Mouse (Mus musculus): Measurements from ENCODE around the gene D2hgdh. TPM values are rescaled to one million over a fixed set of nuclear protein-coding genes. Genes with fewer than 3 reads are reported as not detected.

Gene D2hgdh
- polyA plus RNA-seq (2015; fragmentation: Nextera tagmentation; extraction: Ambion mirVana), result 17.3 and 18.4 TPM in 2 replicates

DNA sequence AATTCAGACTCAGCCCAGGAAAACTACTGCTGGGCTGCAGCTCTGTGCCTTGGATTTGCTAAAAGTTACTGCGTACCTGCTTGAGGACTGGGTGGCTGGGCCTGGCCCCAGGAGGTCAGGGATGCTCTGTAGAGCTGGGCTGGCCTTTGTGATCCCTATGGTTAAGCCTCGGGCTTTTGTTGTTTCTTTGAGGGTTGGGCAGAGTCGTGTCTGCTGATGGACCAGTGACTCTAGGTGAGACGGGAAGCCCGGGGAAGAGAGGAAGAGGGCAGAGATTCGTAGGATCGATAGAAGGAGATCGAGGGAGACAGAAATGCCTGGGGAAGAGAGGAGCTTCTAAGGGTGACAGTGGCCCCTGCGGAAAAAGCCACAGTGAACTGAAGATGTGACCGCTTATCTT, at the start of gene D2hgdh:
D2hgdh (plus strand) TSS at position 301 of the 400 bp plus-strand sequence.
- Histone ChIP-seq H3K9me3 (no peaks in the 10 kb centered on the region), H3K4me1 (peaks cover 14% of the 10 kb centered on the region), H3K4me2 (replicated peaks) (peak within 1 kb of the TSS; percentile 76), H3K27ac (peak within 1 kb of the TSS; percentile 94), H3K9ac (peak within 1 kb of the TSS; percentile 69), H3K27me3 (no peaks in the 10 kb centered on the region), H3K4me3 (peak within 1 kb of the TSS; percentile 53), H3K36me3 (peaks cover 25% of the 10 kb centered on the region)
- 7% methylated on average over 10 of the region's 10 CpGs for WGBS
- ATAC-seq (ENCODE audit: low FRiP score, low read depth), result no peak

DNA sequence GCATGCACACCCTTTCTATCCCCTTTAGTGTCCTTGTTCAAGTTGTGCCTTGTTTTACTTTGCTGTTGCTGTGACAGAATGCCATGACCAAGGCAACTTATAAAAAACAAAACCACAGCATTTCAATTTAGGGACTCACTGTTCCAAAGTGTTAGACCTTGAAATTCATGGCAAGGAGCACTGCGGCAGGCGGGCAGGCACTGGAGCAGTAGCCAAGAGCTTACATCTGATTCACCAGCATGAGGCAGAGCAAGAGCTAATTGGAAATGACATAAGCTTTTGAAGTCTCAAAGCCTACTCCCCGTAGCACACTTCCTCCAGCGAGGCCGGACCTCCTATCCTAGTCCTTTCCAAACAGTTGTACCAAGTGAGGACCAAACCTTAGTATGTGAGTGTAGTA, 48.0 kb upstream of the D2hgdh start:
- no peak for ATAC-seq (ENCODE audit: low FRiP score, low read depth)
- H3K27ac ChIP-seq, result no peak overlapping the region

DNA sequence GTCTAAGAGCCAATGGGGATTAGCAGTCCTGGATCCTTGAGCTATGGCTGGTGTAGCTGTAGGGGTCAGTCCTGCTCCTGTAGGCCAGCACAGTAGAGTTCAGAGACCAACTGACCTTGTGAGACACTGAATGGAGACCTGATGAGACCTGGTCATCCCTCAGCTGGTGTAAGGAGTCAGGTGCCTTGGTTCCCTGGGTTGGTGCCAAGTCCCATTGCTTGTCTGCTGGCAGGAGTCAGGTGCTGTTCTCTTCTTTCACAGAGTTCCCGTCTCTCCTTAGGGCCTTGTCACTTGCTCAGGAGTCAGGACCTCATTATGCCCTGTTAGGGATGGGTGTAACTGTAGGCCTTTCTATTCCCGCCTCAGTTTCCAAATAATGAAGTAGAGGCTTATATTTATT, 37.8 kb upstream of the D2hgdh start:
- Histone ChIP-seq H3K4me2 (replicated peaks) (no peak overlapping the region), H3K4me1 (no peaks in the 10 kb centered on the region), H3K36me3 (peaks cover 98% of the 10 kb centered on the region), H3K9ac (no peak overlapping the region), H3K27me3 (no peaks in the 10 kb centered on the region), H3K27ac (no peak overlapping the region), H3K9me3 (no peaks in the 10 kb centered on the region), H3K4me3 (no peak overlapping the region)
- 82% methylated on average over 2 of the region's 2 CpGs for WGBS
- ATAC-seq (ENCODE audit: low FRiP score, low read depth), result no peak

More for the DNA sequence above, 48.0 kb upstream of the D2hgdh start:
- Histone ChIP-seq H3K27me3 (no peaks in the 10 kb centered on the region), H3K9me3 (no peaks in the 10 kb centered on the region), H3K4me2 (replicated peaks) (no peak overlapping the region), H3K36me3 (peaks cover 85% of the 10 kb centered on the region), H3K4me3 (no peak overlapping the region), H3K9ac (no peak overlapping the region), H3K4me1 (no peaks in the 10 kb centered on the region)
- WGBS, result 96% methylated on average over 5 of the region's 5 CpGs

DNA sequence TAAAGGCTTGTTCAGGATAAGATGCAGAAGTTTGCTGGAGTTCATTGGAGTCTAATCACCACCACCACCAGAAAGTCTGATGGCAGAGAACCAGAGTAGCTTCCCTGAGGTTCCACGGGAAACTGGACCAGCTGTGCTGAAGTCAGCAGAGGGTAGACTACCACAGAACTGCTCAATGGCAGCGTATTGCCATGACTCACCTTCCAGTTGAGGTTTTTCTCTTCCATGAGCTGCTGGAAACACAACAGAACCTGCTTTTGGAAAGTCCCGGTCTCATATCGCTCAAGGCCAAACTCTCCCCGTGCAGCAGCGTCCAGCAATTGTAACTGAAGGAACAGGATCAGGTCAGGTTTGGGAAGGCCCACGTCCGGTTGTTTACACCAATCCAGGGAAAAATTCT, 30.2 kb upstream of the D2hgdh start:
- Histone ChIP-seq H3K4me3 (no peak overlapping the region), H3K9ac (no peak overlapping the region), H3K9me3 (no peaks in the 10 kb centered on the region), H3K27ac (no peak overlapping the region), H3K36me3 (peaks cover 90% of the 10 kb centered on the region), H3K4me1 (no peaks in the 10 kb centered on the region; the same call in 1 of the 2 replicates), H3K27me3 (no peaks in the 10 kb centered on the region), H3K4me2 (replicated peaks) (no peak overlapping the region)
- ATAC-seq (ENCODE audit: low FRiP score, low read depth), result no peak
- 94% methylated on average over 8 of the region's 8 CpGs for WGBS

DNA sequence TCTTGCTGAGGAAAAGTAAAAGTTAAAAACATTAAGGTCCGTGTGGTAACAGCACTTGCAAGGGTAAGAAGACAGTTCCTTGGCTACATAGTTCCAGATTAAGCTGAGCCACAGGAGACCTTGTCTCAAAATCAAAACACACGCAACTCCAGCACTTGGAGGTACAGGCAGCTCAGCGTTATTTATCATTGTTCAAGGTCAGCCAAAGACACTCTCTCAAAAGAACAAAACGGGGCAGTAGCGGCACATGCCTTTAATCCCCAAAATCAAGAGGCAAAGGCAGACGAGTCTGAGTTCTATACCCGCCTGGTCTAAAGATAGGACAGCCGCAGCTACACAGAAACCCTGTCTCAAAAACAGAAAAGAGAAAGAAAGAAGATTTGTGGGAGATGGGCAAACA, 28.8 kb upstream of the D2hgdh start:
- no peaks in the 10 kb centered on the region for H3K27me3 ChIP-seq
- H3K36me3 ChIP-seq, result peaks cover 88% of the 10 kb centered on the region
- no peak overlapping the region for H3K4me2 ChIP-seq (replicated peaks)
- no peaks in the 10 kb centered on the region for H3K9me3 ChIP-seq
- no peak for ATAC-seq (ENCODE audit: low FRiP score, low read depth)
- H3K27ac ChIP-seq, result no peak overlapping the region
- H3K4me3 ChIP-seq, result no peak overlapping the region
- H3K4me1 ChIP-seq, result peaks cover 4% of the 10 kb centered on the region
- WGBS, result 86% methylated on average over 8 of the region's 8 CpGs
- H3K9ac ChIP-seq, result no peak overlapping the region

DNA sequence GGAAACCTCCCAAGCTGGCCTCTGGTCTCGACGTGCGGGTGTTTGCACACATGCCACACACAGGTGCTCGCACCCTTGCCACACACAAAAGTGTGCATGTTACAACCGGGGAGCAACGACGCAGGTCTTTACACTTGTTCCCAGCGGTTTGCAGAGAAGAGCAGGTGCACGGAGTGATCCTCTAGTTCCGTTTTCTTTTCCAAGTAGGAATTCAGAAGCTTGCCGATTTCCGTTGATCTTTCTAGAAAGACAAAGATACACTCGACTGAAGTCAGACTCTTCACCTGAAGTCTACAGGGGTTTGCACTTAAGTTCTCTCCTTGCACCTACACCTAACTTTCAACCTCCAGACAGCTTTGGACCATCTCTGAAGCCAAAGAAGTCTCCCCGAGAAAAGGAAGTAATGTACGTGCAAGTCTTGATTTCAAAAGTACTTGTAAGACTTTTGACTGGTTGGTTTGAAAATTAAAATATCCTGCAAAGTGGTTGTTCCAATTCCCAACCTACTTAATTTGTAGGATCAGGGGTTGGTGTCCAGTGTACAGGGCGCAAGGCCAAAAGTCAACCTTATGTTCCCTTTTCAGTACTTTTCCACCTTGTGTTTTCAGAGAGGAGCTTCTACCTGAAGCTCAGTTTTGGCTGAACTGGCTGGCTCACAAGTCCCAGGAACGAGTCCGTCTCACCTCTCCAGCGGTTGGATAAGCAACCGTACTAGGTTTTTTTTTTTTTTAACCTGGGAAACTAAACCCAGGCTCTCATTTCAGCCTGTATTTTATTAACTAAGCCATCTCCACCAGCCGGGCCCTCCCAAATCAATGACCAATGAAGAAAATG, 23.8 kb upstream of the D2hgdh start:
- Histone ChIP-seq H3K36me3 (peaks cover 40% of the 10 kb centered on the region), H3K9me3 (no peaks in the 10 kb centered on the region), H3K4me3 (peak overlapping the region; percentile 77), H3K27me3 (no peaks in the 10 kb centered on the region), H3K9ac (peak overlapping the region; percentile 83), H3K27ac (peak overlapping the region; percentile 81; the same call in 1 of the 2 replicates), H3K4me1 (peaks cover 38% of the 10 kb centered on the region), H3K4me2 (replicated peaks) (peak overlapping the region; percentile 89)
- ATAC-seq (ENCODE audit: low FRiP score, low read depth), result no peak
- 74% methylated on average over 21 of the region's 21 CpGs for WGBS

DNA sequence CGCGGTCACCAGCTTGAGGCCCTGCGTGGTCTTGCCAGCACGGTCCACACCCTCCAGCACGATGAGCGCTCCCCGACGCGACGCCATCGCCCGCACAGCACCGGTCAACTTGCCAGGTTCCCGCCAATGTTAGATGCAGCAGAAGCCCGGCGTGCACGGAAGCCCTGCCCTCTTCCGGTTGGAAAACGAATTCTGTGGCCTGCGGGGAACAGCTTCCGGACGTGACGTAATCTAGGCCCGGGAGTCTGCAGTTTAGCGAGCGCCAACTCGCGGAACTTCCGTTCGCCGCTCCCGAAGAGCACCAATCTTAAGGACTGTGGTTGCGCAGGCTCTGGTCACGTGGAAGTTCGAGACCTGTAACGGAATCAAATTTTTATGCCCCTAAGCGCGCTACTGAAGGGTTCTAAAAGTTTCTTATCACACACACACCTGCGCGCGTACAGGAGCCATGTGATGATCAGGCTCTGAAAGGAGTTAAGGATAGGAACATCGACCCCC, 22.9 kb upstream of the D2hgdh start, which contains the start of gene Dtymk:
Dtymk (minus strand) TSS at position 194 of the 498 bp plus-strand sequence.
- no peaks in the 10 kb centered on the region for H3K9me3 ChIP-seq
- peak within 1 kb of the TSS; percentile 77 for H3K4me3 ChIP-seq
- H3K36me3 ChIP-seq, result peaks cover 46% of the 10 kb centered on the region
- ATAC-seq (ENCODE audit: low FRiP score, low read depth), result peak; percentile 73
- H3K9ac ChIP-seq, result peak within 1 kb of the TSS; percentile 83
- WGBS, result under 1% methylated on average over 42 of the region's 42 CpGs
- peaks cover 40% of the 10 kb centered on the region for H3K4me1 ChIP-seq
- H3K27ac ChIP-seq, result peak within 1 kb of the TSS; percentile 81
- H3K27me3 ChIP-seq, result no peaks in the 10 kb centered on the region
- peak within 1 kb of the TSS; percentile 89 for H3K4me2 ChIP-seq (replicated peaks)

DNA sequence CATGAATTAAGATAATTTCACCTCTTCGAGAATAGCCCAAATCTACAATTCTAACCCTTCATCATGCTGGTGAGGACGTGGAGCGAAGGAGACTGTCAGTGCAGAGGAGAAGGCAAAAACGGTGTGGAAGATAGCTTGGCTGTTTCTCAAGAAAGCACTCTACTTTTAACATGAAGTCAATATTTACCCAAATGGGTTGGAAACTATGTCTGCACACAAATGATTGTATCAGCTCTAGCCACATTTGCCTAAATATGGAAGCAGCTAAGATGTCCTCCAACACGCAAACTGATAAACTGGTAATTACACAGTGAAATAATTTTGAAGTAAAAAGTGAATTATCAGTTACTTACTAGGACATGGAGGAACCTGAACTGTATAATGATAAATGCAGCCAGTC, 21.9 kb upstream of the D2hgdh start:
- WGBS, result 87% methylated on average over 5 of the region's 5 CpGs
- peaks cover 47% of the 10 kb centered on the region for H3K36me3 ChIP-seq
- H3K27me3 ChIP-seq, result no peaks in the 10 kb centered on the region
- H3K9ac ChIP-seq, result no peak overlapping the region; the same call in 1 of the 2 replicates
- peak overlapping the region; percentile 89 for H3K4me2 ChIP-seq (replicated peaks)
- H3K4me1 ChIP-seq, result peaks cover 40% of the 10 kb centered on the region
- ATAC-seq (ENCODE audit: low FRiP score, low read depth), result no peak
- peak overlapping the region; percentile 81; the same call in 1 of the 2 replicates for H3K27ac ChIP-seq
- peak overlapping the region; percentile 77 for H3K4me3 ChIP-seq
- no peaks in the 10 kb centered on the region for H3K9me3 ChIP-seq

DNA sequence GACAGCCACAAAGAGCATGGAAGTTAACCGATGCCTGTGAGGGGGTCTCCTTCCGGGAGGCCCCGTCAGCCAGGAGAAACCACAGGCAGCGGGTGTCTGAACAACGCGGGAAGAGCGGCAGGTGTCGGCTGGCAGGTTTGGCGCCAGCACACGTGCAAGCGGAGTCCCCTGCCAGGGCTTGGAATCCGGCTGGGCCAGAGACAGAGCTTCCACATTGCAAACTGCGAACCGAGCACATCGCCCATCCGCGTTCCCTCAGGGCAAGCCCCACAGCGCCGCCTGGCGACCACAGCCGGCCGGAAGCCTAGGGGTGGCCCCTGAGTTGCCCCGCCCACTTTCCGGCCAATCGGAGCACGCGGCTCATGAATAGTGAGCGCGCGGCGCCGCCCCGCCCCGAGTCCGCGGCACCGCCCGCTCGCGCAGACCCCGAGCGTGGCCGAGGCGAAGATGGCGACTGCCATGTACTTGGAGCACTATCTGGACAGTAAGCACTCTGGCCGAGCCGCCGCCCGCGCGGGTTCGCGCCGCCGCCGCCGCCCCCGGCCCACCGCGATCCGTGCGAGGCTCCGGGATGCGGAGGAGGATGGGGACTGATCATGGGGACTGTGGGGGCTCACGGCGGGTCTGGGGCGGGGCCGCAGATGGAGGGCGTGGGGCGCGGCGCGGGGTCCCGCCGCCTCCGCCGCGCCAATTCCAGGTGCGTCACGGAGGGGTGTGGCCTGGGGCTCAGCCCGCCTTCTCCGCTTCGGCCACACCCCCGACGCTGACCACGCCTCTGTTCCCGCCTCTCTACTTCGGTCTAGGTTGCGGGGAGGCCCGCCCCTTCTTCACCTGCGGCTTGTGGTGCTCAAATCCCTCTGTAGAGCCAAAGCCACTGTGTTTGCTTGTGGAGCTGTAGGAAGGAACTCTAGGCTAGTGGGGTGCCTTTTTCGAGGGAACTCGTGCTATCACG, 20.9 kb upstream of the D2hgdh start, which contains the start of gene Ing5:
Ing5 (plus strand) TSS at position 410 of the 952 bp plus-strand sequence.
- H3K9ac ChIP-seq, result peak within 1 kb of the TSS; percentile 84
- peak within 1 kb of the TSS; percentile 94 for H3K27ac ChIP-seq
- peaks cover 47% of the 10 kb centered on the region for H3K36me3 ChIP-seq
- H3K4me1 ChIP-seq, result peaks cover 40% of the 10 kb centered on the region
- peak; percentile 92 for ATAC-seq (ENCODE audit: low FRiP score, low read depth)
- no peaks in the 10 kb centered on the region for H3K9me3 ChIP-seq
- peak within 1 kb of the TSS; percentile 89 for H3K4me2 ChIP-seq (replicated peaks)
- peak within 1 kb of the TSS; percentile 77 for H3K4me3 ChIP-seq
- under 1% methylated on average over 94 of the region's 94 CpGs for WGBS
- no peaks in the 10 kb centered on the region for H3K27me3 ChIP-seq

DNA sequence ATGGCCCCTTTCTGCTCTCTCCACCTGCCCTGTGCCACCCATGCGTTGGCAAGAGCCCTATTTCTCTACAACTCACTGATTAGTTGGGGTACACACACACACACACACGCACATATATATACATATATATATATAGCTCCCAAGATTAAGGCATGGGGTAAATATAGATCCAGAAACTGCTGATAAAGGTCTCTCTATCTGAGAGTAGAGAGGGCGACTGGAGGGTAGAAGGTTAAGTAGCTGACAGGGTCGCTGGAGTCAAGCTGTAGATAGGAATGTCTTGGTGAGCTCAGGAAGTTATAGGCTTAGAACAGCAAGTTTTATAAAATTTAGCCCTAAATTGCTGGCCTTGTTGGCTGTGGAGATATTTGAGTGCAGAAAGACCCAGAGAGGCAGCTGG, 19.9 kb upstream of the D2hgdh start:
- H3K27me3 ChIP-seq, result no peaks in the 10 kb centered on the region
- peaks cover 40% of the 10 kb centered on the region for H3K4me1 ChIP-seq
- H3K36me3 ChIP-seq, result peaks cover 45% of the 10 kb centered on the region
- peak overlapping the region; percentile 89 for H3K4me2 ChIP-seq (replicated peaks)
- no peaks in the 10 kb centered on the region for H3K9me3 ChIP-seq
- H3K9ac ChIP-seq, result no peak overlapping the region
- H3K4me3 ChIP-seq, result peak overlapping the region; percentile 77
- H3K27ac ChIP-seq, result no peak overlapping the region
- 85% methylated on average over 4 of the region's 4 CpGs for WGBS
- no peak for ATAC-seq (ENCODE audit: low FRiP score, low read depth)

DNA sequence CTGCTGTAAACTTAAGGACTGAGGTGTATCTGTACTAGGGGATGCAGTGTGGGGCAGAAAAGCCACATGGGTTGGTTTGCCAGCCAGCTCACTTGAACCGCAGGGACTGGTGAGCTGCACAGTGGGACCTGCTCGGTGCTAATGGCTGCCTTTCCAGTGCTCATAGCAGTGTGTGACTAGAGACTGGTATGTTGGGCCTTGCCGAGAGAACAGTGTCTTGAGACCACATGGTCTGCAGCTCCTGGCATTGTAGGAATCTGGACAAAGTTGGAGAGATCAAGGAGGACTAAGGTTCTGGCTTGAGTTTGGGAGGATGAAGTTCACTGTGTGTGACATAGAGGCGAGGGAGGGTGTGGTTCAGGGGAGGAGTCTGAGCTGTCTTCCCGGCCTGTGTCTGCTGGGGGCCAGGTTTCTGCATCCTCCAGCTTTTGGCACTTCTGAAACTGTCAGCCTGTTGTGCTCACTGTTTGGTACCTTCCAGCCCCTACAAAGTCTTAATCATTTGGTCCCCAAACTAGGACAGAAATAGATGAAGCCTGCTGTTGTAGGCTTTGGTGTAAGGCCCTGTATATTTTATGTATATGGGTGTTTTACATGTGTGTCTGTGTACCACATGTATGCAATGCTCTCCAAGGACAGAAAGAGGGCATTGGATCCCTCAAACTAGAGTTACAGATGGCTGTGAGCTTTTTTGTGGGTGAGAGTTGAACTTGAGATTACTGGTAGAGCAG, 19.3 kb upstream of the D2hgdh start:
- Histone ChIP-seq H3K4me3 (peak overlapping the region; percentile 77), H3K27ac (no peak overlapping the region), H3K4me2 (replicated peaks) (peak overlapping the region; percentile 89), H3K27me3 (no peaks in the 10 kb centered on the region), H3K4me1 (peaks cover 40% of the 10 kb centered on the region), H3K36me3 (peaks cover 45% of the 10 kb centered on the region), H3K9me3 (no peaks in the 10 kb centered on the region), H3K9ac (no peak overlapping the region)
- ATAC-seq (ENCODE audit: low FRiP score, low read depth), result no peak
- WGBS, result 79% methylated on average over 5 of the region's 5 CpGs
